Mouse (Mus musculus) spleen, adult 12 weeks (tissue): Measurements from ENCODE around the gene Wwox.

Source experiments
- DNase-seq: peaks from one replicate; pipeline ENCODE4 v3.0.0; 2022; ENCODE audit warnings: low spot score

The Wwox gene

GRCm38 (mm10) chr8:114439334-114440204, at the start of gene Wwox:
Wwox (plus strand) TSS chr8:114439655.
- DNase-seq = peak; percentile 100

- no peak for DNase-seq
These were observed 48.8 kb upstream of the Wwox start for GRCm38 (mm10) chr8:114390465-114391254.

- no peak for DNase-seq
These were observed 41.1 kb upstream of the Wwox start for GRCm38 (mm10) chr8:114398326-114398725.

DNA sequence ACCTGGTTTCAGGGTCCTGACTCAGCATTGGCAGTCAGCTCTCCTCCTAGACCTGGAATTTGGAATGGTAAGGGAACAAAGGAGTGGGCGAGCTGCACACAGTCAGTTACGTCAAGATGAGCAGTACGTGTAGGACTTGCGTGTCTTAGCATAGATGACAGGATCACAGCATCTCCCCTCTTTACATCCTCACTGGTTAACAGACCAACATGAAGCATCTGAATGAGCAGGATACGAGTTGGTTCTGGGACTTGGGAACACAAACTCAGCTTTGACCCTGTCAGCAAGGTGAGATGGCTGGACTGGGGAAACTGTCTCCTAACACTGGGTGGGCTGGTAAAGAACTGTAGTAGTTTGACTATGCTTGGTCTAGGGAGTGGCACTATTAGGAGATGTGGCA, 40.2 kb upstream of the Wwox start:
- DNase-seq = no peak

DNA sequence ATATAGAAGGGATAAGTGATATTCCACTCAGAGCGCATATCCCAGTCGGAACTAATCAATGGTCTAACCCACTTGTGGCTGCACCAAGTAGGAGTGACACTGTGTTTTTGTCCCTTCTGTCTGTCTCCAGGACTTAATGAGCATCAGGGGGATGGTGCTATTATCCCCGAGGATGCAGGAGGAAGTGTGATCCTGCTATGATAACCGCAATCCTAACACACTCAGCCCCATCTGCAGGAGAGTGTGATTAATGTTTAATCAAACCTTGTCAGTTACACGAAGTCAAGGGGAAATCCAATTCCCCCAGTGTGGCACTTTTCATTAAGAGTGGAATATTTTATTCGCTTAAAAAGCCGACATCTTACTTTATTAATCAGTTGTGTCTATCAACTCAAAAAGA, 37.8 kb upstream of the Wwox start:
- no peak for DNase-seq

DNA sequence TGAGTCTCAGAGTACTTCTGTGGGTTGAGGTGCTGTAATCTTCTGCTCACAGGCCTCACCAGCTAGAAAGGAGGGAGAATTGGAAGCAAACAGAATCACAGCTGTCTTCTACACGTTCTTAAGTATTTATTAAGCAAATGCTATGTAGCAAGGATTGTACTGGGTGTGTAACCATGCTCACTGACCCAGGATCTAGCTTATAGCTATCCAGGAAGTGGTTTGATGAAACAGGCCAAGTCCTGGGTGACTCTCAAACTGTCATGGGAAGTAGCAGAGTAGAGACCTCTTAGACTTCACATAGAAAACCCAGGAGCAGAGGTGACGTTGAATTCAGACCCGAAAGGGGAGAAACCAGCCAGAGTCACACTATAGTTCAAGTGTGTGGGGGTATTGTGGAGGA, 28.0 kb upstream of the Wwox start:
- DNase-seq = no peak

DNA sequence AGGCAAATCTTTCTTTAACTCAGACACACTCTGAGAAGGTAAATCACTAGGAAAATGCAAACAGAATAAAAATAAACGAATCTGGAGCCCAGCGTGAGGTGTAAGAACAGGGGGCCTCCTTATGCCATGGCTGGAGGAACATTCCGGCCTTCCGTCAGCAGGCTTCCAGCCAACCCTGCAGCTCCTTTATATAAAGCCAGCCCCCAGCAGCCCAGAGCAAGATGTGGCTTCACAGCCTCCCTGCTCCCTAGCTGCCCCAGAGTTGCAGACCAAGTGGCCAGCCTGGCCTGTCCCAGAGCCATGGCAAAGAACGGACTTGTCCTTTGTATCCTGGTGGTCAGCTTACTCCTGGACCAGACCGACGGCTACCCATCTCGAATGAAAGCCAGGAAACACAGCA, 21.7 kb upstream of the Wwox start, which contains the start of gene Clec3a:
Gene Clec3a (plus strand): TSS at position 301 of the 400 bp plus-strand sequence.
- DNase-seq = no peak

DNA sequence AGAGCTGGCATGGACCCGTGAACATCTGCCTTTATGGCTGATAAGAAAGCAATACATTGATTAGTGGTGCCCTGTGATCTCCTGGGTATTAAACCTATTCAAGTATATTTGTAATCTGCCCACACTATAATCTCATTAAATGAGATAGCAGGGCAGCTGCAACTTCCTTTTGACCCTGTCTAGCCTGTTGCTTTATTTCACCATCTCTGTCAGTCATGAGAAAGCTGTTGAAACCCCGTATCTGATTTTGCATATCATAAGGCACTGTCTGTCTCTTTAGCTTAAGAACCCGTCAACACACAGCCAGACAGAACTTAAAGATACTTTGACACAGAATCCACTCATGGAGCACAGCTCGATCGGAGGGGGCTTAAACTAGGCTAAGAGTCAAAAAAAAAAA, 21.0 kb upstream of the Wwox start:
- DNase-seq = no peak

GRCm38 (mm10) chr8:114418904-114419303, 20.6 kb upstream of the Wwox start:
- no peak for DNase-seq

GRCm38 (mm10) chr8:114421544-114421943, 17.9 kb upstream of the Wwox start:
- DNase-seq = no peak

GRCm38 (mm10) chr8:114438236-114438635, 1.2 kb upstream of the Wwox start:
- peak; percentile 31 for DNase-seq

GRCm38 (mm10) chr8:114440205-114440589, 742 bp downstream of the Wwox start:
- peak; percentile 7 for DNase-seq

GRCm38 (mm10) chr8:114441616-114442015, 2.2 kb downstream of the Wwox start:
- no peak for DNase-seq

DNA sequence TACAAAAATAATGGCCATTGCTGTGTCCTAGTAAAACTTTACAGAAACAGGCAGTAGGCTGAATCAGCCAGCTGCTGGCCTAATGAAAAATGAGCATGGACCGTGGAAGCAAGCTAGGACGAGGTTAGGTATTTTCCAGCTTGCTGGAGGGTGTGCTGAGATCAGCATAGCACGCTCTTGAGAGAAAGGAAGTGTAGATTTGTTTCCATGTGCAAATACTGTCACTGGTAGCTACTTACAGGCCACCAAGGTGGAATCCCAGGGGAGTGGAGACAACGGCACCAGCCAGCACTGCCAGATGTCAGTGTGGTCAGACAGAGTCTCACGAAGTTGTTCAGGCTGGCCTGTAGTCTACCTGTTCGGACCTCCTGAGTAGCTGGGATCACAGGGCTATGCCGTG, 7.4 kb downstream of the Wwox start:
- DNase-seq = no peak

DNA sequence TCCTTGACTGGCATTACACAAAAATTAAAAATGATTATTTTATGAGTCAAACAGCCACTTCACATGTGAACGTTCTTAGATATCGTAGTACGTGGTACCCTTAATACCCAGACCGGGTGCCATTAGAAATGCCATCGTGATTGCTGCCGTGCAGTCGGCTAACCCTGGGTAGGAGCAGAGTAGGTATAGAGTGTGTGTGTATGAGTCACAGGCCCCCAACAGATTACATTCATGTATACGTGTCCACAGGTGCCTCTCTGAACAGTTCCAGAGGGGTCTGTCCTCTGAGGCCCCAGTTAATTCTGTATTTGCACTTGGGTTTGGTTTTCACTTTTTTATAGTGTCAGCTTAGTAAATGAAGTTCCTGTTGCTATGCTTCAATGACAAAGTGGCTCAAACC, 12.8 kb downstream of the Wwox start:
- no peak for DNase-seq

- DNase-seq = no peak
These were observed 13.3 kb downstream of the Wwox start for GRCm38 (mm10) chr8:114452781-114453221.

- no peak for DNase-seq
These were observed 15.8 kb downstream of the Wwox start for GRCm38 (mm10) chr8:114455302-114455701.

- no peak for DNase-seq
These were observed 16.5 kb downstream of the Wwox start for GRCm38 (mm10) chr8:114455953-114456352.

- DNase-seq = no peak
These were observed 18.8 kb downstream of the Wwox start for GRCm38 (mm10) chr8:114458113-114458784.

DNA sequence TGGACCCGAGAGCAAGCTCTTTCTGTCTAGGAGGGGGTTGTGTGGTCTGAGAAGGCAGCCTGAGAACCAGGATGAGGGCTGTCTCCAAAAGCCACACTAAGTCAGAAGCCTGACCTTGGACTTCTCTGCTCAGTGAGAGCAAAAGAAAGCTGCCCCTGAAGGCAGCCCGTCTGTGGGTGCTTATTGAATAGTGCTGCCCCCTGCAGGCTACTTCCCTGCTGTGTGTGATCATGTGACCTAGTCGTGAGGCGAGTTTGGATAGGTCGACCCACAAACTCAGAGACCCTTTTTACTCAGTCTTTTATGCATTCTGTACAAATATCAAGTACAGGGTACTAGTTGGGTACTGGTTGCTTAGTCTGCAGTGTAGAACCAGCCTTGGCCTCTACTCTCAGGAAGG, 21.1 kb downstream of the Wwox start:
- DNase-seq = no peak

DNA sequence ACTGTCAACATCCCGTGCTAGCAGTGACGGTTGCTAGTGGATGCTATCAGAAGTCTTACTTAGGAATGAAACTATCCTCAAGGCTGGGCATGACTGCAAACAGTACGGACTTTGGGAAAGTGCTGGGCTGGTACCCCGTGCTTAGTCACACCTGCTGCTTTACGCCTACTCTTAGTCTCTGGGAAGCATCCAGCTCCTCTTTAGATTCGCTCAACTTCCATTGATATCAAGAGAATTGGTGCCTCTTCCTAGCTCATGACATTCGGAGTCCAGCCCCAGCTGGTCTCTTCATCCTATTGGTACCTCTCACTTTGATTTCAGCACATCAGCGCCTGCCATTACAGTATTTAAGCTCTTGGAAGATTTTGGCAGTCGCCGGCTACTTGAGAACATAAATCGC, 23.1 kb downstream of the Wwox start:
- no peak for DNase-seq

DNA sequence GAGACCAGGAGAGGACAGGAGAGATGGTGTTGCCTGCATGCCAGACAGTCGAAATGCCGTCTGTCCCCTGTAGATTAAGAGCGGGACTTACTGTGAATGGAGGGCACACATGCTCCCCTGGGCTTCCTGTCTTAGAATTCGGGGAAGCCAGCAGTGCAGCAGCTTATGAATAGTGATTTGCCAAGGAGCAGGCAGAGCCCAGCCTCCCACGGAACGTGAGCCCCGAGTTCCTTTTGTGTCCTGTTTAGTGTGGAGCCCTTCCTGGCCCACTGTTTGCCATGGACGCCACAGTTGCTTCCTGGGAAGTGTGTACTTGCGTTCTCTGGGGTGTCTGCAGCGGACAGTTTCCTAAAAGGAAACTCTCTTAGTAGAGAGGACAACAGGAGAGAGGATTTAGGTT, 23.9 kb downstream of the Wwox start:
- DNase-seq = no peak
